Mouse (Mus musculus): ENCODE measurements around the gene Klhl1. TPM values are rescaled to one million over a fixed set of nuclear protein-coding genes. Genes with fewer than 3 reads are reported as not detected.
"Not testable (repeated sequence)": the region's sequence is repeated elsewhere in the genome, so short reads cannot be mapped to it uniquely, and the experiment has no call there.

The Klhl1 gene
- polyA plus RNA-seq, 1 experiment: not detected

GRCm38 (mm10) chr14:96362727-96363126 is 156.2 kb downstream of the Klhl1 start:
- TF ChIP-seq GATA1 (IDR thresholded peaks at IDR 0.05; ENCODE audit: borderline replicate concordance, low read length): no peak
- no peak for TF ChIP-seq FLI1 (IDR thresholded peaks at IDR 0.05; ENCODE audit: low read length)

DNA sequence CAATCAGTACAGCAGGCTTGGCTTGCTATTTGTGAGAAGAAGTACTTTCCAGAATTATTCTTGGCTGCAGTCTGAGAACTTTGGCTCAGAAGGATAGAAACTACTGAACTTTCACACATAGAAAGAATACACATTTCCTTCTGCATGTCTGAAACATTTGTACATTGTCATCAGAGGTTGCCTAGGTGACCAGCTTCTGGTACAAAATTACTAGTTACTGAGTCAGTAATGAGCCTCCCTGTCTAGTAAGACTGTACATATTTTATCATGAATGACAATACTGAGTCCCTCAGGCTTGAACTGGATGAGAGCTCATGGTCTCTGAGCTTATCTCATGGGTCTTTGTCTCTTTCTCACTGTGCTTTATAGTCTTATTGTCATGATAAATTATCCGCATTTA is 170.7 kb downstream of the Klhl1 start:
- Histone ChIP-seq H3K36me3 (replicated peaks; ENCODE audit: low read length) (no peaks in the 10 kb centered on the region), H3K9me3 (no peaks in the 10 kb centered on the region)
- no peak for TF ChIP-seq FLI1 (IDR thresholded peaks at IDR 0.05; ENCODE audit: low read length)
- TF ChIP-seq GATA1 (IDR thresholded peaks at IDR 0.05; ENCODE audit: borderline replicate concordance, low read length): no peak

More at GRCm38 (mm10) chr14:96362727-96363126, 156.2 kb downstream of the Klhl1 start:
- Histone ChIP-seq H3K36me3 (replicated peaks; ENCODE audit: low read length) (no peaks in the 10 kb centered on the region), H3K9me3 (no peaks in the 10 kb centered on the region), H3K27me3 (replicated peaks) (no peaks in the 10 kb centered on the region), H3K4me3 (replicated peaks) (no peak overlapping the region), H3K4me1 (no peaks in the 10 kb centered on the region)

DNA sequence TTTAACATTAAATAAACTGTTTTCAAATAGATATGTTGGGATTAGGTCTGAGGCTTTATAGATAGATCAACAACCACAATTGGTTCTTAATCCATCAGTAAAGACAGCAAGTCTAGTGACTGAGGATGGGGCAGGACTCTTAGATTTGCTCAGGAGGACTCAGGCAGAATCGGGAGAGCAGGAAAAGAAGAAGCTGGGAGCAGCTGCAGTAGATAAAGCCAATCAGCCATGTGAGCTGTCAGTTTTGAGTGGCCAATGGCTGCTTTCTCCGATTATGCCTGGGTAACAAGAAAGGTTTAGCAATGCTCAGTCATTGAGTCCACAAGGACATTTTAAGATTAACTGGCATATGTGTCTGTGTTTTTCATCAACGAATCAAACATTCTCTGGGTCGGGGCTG is 187.8 kb downstream of the Klhl1 start:
- no peak overlapping the region for H3K4me3 ChIP-seq (replicated peaks)
- TF ChIP-seq GATA1 (IDR thresholded peaks at IDR 0.05; ENCODE audit: borderline replicate concordance, low read length): no peak
- TF ChIP-seq FLI1 (IDR thresholded peaks at IDR 0.05; ENCODE audit: low read length): no peak
- H3K9me3 ChIP-seq: no peaks in the 10 kb centered on the region
- H3K27me3 ChIP-seq (replicated peaks): no peaks in the 10 kb centered on the region
- H3K36me3 ChIP-seq (replicated peaks; ENCODE audit: low read length): no peaks in the 10 kb centered on the region
- no peaks in the 10 kb centered on the region for H3K4me1 ChIP-seq

More for the DNA sequence above, 170.7 kb downstream of the Klhl1 start:
- Histone ChIP-seq H3K4me3 (replicated peaks) (no peak overlapping the region), H3K27me3 (replicated peaks) (no peaks in the 10 kb centered on the region), H3K4me1 (no peaks in the 10 kb centered on the region)

DNA sequence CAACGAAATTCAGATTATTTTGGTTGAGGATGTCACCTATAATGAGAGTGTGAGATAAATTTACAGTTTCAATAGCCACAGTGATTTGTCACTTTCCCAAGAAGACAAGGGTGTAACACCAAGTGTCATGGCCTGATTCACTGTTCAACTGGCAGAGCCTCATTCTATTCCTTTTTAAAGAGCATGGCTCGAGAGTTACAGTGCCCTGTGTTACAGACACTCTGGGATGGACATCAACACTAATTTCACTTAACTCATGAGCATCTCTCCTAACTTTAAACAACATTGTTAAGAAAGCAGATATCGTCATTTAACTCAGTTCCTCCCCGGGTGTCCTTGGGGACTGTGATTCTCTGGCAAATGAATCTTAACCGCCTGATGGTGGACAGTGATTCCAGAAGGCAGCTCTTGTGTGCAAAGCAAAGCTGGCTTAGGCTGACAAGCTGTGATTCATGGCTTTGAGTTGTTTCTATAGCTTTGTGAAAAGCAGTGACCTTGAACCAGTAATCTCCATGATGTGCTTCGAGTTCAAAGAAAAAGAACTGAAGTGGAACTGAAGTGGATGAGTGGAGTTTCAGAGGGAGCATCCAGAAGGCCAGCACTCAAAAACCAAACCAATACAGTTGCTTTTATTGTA is 301.0 kb downstream of the Klhl1 start:
- no peaks in the 10 kb centered on the region for H3K36me3 ChIP-seq (replicated peaks; ENCODE audit: low read length)
- H3K9me3 ChIP-seq: peaks cover 3% of the 10 kb centered on the region; the same call in 1 of the 2 replicates
- no peak for TF ChIP-seq FLI1 (IDR thresholded peaks at IDR 0.05; ENCODE audit: low read length)
- no peak for TF ChIP-seq GATA1 (IDR thresholded peaks at IDR 0.05; ENCODE audit: borderline replicate concordance, low read length)
- no peaks in the 10 kb centered on the region for H3K4me1 ChIP-seq
- no peak overlapping the region for H3K4me3 ChIP-seq (replicated peaks)
- no peaks in the 10 kb centered on the region for H3K27me3 ChIP-seq (replicated peaks)

- H3K4me1 ChIP-seq: not testable (repeated sequence)
These were observed 324.1 kb downstream of the Klhl1 start for GRCm38 (mm10) chr14:96194795-96195194.

GRCm38 (mm10) chr14:96174546-96174945 is 344.4 kb downstream of the Klhl1 start:
- no peak overlapping the region for H3K4me3 ChIP-seq (replicated peaks)
- H3K4me1 ChIP-seq: no peaks in the 10 kb centered on the region
- H3K36me3 ChIP-seq (replicated peaks; ENCODE audit: low read length): no peaks in the 10 kb centered on the region
- no peaks in the 10 kb centered on the region for H3K27me3 ChIP-seq (replicated peaks)
- H3K9me3 ChIP-seq: no peaks in the 10 kb centered on the region
- TF ChIP-seq FLI1 (IDR thresholded peaks at IDR 0.05; ENCODE audit: low read length): no peak
- TF ChIP-seq GATA1 (IDR thresholded peaks at IDR 0.05; ENCODE audit: borderline replicate concordance, low read length): no peak

More at GRCm38 (mm10) chr14:96194795-96195194, 324.1 kb downstream of the Klhl1 start:
- H3K9me3 ChIP-seq; H3K27me3 ChIP-seq (replicated peaks); H3K36me3 ChIP-seq (replicated peaks; ENCODE audit: low read length); H3K4me3 ChIP-seq (replicated peaks): not testable (repeated sequence)

- Histone ChIP-seq H3K36me3 (replicated peaks; ENCODE audit: low read length) (no peaks in the 10 kb centered on the region), H3K4me3 (replicated peaks) (no peak overlapping the region), H3K27me3 (replicated peaks) (no peaks in the 10 kb centered on the region), H3K9me3 (no peaks in the 10 kb centered on the region), H3K4me1 (no peaks in the 10 kb centered on the region)
- TF ChIP-seq FLI1 (IDR thresholded peaks at IDR 0.05; ENCODE audit: low read length) (no peak), GATA1 (IDR thresholded peaks at IDR 0.05; ENCODE audit: borderline replicate concordance, low read length) (no peak)
These were observed 375.8 kb downstream of the Klhl1 start for GRCm38 (mm10) chr14:96143137-96143536.

GRCm38 (mm10) chr14:96140246-96140645 is 378.7 kb downstream of the Klhl1 start:
- H3K9me3 ChIP-seq: no peaks in the 10 kb centered on the region
- TF ChIP-seq GATA1 (IDR thresholded peaks at IDR 0.05; ENCODE audit: borderline replicate concordance, low read length) (no peak), FLI1 (IDR thresholded peaks at IDR 0.05; ENCODE audit: low read length) (no peak)

DNA sequence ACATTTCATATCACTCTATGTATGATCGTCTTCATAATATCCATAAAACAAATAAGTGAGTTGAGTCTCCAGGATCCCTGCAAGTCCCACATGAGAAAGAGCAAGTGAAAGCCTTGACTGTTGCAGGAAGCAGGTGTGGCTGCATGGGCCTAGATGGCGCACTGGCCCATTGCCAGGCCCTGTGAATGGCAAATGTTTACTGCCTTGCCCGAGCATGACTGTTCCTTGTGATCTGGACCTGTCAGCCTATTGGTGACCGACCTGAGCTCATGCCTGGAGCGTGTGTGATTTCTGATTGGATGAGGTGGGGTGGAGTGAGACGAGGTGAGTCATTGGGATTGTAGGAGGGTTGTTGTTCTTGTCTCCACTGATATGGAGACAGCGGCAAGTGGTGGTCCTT is 411.5 kb downstream of the Klhl1 start:
- Histone ChIP-seq H3K4me3 (replicated peaks) (no peak overlapping the region), H3K27me3 (replicated peaks) (no peaks in the 10 kb centered on the region), H3K9me3 (no peaks in the 10 kb centered on the region), H3K36me3 (replicated peaks; ENCODE audit: low read length) (no peaks in the 10 kb centered on the region), H3K4me1 (no peaks in the 10 kb centered on the region)
- TF ChIP-seq FLI1 (IDR thresholded peaks at IDR 0.05; ENCODE audit: low read length) (no peak), GATA1 (IDR thresholded peaks at IDR 0.05; ENCODE audit: borderline replicate concordance, low read length) (no peak)

More at GRCm38 (mm10) chr14:96140246-96140645, 378.7 kb downstream of the Klhl1 start:
- Histone ChIP-seq H3K36me3 (replicated peaks; ENCODE audit: low read length) (no peaks in the 10 kb centered on the region), H3K27me3 (replicated peaks) (no peaks in the 10 kb centered on the region), H3K4me1 (no peaks in the 10 kb centered on the region), H3K4me3 (replicated peaks) (no peak overlapping the region)

- Histone ChIP-seq H3K9me3 (0 out of 2 replicates have a peak, but pooled peaks cover 2% of the 10 kb centered on the region), H3K4me1 (no peaks in the 10 kb centered on the region), H3K27me3 (replicated peaks) (no peaks in the 10 kb centered on the region), H3K36me3 (replicated peaks; ENCODE audit: low read length) (no peaks in the 10 kb centered on the region), H3K4me3 (replicated peaks) (no peak overlapping the region)
- TF ChIP-seq FLI1 (IDR thresholded peaks at IDR 0.05; ENCODE audit: low read length) (no peak), GATA1 (IDR thresholded peaks at IDR 0.05; ENCODE audit: borderline replicate concordance, low read length) (no peak)
These were observed 437.2 kb downstream of the Klhl1 start for GRCm38 (mm10) chr14:96081681-96082207.

Data from megakaryocyte, embryonic 14.5 days (primary cell).